Mouse (Mus musculus) ES-CJ7 (cell line): ENCODE results near the gene Gpatch2.

ENCODE experiments used
- DNase-seq: peaks from one replicate; pipeline ENCODE4 v3.0.0; 2011; ENCODE audit warnings: low read depth, low spot score

The Gpatch2 gene

DNA sequence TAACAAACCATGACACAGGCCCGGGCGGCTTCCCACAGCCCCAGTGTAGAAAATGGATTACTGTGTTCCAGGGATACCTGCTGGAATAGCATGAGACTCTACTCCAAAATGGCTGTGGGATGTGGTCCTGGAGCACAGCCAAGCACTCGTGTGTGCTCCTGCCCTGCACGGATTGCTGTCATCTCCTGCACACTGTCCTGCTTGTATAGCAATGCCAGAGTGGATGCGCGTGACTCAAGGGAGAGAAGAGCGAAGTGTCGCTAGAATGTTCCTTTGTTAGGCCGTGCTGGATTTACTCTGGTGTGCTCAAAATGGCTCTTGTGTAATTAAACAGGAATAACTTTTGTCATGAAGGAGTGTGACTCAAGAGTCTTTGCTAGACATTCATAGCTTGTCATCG, 87.9 kb downstream of the Gpatch2 start:
- no peak for DNase-seq

- DNase-seq, result no peak
These were observed 92.0 kb downstream of the Gpatch2 start for GRCm38 (mm10) chr1:187307335-187307734.

GRCm38 (mm10) chr1:187308523-187308922, 93.2 kb downstream of the Gpatch2 start:
- DNase-seq, result no peak

DNA sequence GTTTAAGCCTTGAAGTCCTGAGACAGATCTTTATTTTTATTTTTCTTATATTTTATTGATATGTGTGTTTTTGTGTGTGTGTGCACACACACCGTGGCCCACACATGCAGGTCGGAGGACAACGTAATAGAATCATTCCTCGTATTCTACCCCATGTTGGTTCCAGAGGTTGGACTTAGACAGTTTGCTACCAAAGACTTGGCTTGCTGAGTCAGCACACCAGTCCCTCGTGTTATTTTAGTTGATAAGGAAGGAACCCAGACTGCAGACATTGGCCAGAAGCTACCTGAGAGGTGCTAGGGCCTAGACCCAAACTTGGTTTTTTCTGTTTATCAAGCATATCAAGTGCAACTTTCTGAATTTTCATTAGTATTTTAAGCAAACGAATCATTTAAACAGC, 95.8 kb downstream of the Gpatch2 start:
- DNase-seq, result no peak

DNA sequence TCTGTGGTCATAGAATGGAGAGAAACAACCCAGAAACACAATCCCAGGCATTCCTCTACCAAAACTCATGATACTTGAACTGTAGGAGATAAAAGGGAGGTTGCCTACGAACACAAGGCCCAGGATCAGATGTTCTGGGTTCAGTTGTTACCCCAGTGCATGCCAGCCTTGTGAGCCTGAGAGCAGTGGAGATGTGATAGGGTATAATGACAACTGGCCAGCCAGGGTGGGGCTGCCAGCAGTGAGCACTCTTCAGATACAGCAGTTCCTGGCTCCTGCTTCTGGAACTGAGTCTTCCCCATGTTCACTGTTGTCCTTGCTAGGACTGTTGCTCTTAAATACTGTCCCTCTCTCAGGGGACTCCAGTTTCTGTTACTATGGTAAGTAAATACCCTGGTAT, 98.0 kb downstream of the Gpatch2 start:
- no peak for DNase-seq

- DNase-seq, result no peak
These were observed 98.5 kb downstream of the Gpatch2 start for GRCm38 (mm10) chr1:187313763-187314162.

- no peak for DNase-seq
These were observed 99.2 kb downstream of the Gpatch2 start for GRCm38 (mm10) chr1:187314516-187314915.

- DNase-seq, result no peak
These were observed 100.5 kb downstream of the Gpatch2 start for GRCm38 (mm10) chr1:187315821-187316220.

DNA sequence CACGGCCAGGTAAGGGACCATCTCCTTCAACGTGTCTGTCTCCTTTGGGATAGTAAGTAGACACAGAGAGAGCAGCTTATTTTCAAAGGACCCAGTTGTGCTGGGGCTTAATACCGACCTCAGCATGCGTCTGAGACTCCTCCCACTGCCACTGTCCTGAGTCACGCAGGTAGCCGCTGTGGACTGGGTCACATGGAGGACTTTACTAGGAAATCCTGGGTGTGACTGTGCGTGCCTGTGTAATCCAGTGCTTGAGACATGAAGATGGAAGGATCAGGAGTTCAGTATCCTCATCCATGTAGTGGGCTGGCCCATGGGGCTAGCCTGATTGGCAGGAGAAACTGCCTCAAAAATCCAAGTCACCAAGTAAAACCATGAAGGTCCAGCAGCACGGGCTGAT, 101.2 kb downstream of the Gpatch2 start:
- DNase-seq, result no peak

DNA sequence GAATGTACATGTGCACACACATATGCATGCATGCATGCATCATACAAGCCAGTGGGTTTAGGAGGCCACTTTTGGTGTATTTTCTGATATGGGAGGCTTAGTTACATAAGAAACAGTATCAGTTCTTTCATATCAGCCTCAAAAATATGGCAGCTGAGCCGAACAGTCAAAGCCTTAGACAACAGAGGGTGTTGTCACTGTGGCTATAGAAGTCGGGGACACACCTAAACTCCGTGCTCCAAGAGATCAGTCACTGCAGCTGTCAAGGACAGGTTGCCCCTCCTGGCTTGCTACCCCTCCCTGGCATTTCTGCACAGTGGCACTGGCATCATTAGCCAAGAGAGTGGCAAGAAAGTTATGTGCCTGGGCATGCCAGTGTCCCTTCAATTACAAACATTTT, 106.5 kb downstream of the Gpatch2 start:
- no peak for DNase-seq

- peak; percentile 23 for DNase-seq
These were observed 107.3 kb downstream of the Gpatch2 start for GRCm38 (mm10) chr1:187322505-187323208.

DNA sequence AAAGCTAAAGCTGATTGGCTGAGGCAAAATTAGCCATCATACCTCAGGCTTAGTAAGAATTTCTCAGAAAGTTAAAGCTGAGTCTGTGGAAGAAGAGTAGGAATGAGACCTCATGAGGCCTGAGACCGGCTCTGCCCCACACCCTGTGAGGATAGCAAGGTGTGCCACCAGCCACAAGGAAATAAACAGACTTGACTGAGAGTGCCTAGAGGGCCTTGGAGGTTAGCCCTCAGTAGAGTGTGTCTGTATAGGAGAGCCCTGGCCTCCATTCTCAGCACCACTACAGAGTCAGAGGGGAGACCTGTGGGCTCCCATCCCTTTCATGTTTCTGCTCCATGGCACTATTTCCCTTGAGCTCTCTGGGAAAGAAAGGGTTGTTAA, 107.9 kb downstream of the Gpatch2 start:
- no peak for DNase-seq

DNA sequence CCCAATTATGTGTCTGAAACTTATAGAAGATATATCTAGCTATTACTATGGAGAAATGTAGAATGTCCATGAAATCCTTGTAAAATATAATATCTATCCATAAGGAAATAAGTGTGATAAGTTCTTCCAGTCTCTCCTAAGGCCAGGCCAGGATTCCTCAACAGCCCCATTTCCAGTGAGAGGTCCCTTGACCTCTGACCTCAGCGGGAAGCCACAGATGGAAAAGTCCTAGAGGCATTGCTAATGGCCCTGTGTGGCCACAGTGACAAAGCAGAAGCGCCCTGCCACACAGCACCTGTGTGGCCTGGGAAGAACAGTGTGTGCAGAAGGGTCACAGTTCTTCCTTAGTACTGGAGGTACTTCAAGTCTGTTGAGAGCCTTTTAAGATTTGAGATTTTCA, 127.2 kb downstream of the Gpatch2 start:
- no peak for DNase-seq

GRCm38 (mm10) chr1:187345156-187345555, 129.8 kb downstream of the Gpatch2 start:
- no peak for DNase-seq

GRCm38 (mm10) chr1:187346923-187347322, 131.6 kb downstream of the Gpatch2 start:
- DNase-seq, result peak; percentile 12

DNA sequence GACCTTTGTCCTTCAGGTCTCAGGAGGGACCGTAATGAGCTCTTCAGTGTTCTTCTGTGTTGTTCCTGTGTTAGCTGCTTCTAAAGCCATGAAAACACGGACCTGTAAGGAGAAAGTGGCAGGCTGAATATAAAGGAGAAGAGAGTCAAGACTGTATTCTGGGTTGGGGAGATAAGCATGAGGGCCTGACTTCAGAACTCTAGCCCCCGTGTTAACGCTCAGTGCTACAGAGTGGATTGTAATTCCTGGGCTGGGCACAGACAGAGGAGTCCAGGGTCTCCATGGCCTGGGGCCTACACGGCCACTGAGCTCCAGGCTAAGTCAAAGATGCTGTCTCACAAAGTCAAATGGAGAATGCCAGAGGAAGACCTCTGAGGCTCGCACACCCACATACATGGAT, 132.3 kb downstream of the Gpatch2 start:
- DNase-seq, result no peak

DNA sequence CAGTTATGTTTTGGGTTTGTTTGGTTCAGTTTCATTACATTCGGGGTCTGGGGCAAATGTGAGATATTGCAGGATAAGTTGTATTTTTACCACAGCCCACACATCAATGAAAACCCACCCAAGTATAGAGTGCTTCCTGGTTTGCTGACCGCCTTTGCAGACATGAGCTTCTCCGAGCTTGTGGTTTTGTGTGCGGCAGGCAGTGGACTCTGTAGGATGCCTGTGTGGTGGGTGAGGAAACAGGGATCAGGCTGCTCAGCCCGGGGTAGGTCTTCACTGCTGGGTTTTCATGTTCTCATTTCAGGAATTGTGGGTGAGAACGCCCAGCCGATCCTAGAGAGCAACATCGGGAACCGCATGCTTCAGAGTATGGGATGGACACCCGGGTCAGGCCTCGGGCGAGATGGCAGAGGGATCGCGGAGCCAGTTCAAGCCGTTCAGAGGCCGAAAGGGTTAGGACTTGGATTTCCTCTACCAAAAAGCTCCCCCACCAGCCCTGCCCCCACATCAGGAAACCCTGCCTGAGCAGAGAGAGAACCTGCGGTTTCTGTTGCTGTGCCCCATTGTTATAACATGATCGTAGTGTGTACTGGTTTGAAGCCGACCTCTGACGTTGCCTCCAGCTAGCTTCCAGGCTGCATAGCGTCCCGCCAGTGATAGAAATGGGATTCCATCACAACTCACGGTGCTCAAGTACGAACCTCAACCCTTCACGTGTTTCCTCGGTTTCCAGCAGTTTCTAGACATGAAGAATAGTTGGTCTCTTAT, 132.9 kb downstream of the Gpatch2 start:
- DNase-seq, result no peak

- DNase-seq, result no peak
These were observed 133.6 kb downstream of the Gpatch2 start for GRCm38 (mm10) chr1:187348859-187349258.

GRCm38 (mm10) chr1:187356169-187356568, 140.9 kb downstream of the Gpatch2 start:
- DNase-seq, result no peak

GRCm38 (mm10) chr1:187356904-187357303, 141.6 kb downstream of the Gpatch2 start:
- DNase-seq, result no peak

- peak; percentile 37 for DNase-seq
These were observed 144.9 kb downstream of the Gpatch2 start for GRCm38 (mm10) chr1:187360240-187360639.

- DNase-seq, result no peak
These were observed 147.2 kb downstream of the Gpatch2 start for GRCm38 (mm10) chr1:187362536-187362935.

DNA sequence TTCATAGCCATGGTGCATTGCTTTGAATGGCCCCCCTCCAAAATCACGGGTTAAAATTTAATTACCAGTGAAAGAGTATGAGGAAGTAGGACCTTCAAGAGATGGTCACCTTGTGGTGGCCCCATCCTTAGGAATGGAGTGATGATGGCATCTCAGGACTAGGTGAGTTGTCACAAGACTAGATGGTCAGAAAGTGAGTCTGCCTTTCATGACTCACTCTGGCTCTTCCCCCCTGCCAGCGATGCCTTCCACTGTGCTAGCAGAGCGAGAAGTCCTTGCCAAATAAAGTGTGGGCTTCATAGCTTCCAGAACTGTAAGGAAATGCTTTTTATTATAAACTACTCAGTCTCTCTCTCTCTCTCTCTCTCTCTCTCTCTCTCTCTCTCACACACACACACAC, 150.1 kb downstream of the Gpatch2 start:
- no peak for DNase-seq
